Mouse (Mus musculus): ENCODE measurements around the gene Lamb3.

The Lamb3 gene

GRCm38 (mm10) chr1:193344976-193345375 is 137.5 kb downstream of the Lamb3 start:
- no peak for DNase-seq (ENCODE audit: low read depth)

GRCm38 (mm10) chr1:193346908-193347307 is 139.4 kb downstream of the Lamb3 start:
- no peak for DNase-seq (ENCODE audit: low read depth)

- DNase-seq (ENCODE audit: low read depth), result no peak
Measured at GRCm38 (mm10) chr1:193348261-193348962, 140.9 kb downstream of the Lamb3 start.

- no peak for DNase-seq (ENCODE audit: low read depth)
Measured at GRCm38 (mm10) chr1:193349702-193350545, 142.4 kb downstream of the Lamb3 start.

GRCm38 (mm10) chr1:193350546-193350801 is 143.0 kb downstream of the Lamb3 start:
- no peak for DNase-seq (ENCODE audit: low read depth)

- no peak for DNase-seq (ENCODE audit: low read depth)
Measured at GRCm38 (mm10) chr1:193351583-193351982, 144.1 kb downstream of the Lamb3 start.

GRCm38 (mm10) chr1:193359199-193359598 is 151.7 kb downstream of the Lamb3 start:
- no peak for DNase-seq (ENCODE audit: low read depth)

GRCm38 (mm10) chr1:193361181-193361580 is 153.7 kb downstream of the Lamb3 start:
- no peak for DNase-seq (ENCODE audit: low read depth)

- DNase-seq (ENCODE audit: low read depth), result no peak
Measured at GRCm38 (mm10) chr1:193362078-193362477, 154.6 kb downstream of the Lamb3 start.

GRCm38 (mm10) chr1:193363801-193364231 is 156.3 kb downstream of the Lamb3 start:
- no peak for DNase-seq (ENCODE audit: low read depth)

GRCm38 (mm10) chr1:193368055-193368454 is 160.6 kb downstream of the Lamb3 start:
- DNase-seq (ENCODE audit: low read depth), result no peak

- DNase-seq (ENCODE audit: low read depth), result no peak
Measured at GRCm38 (mm10) chr1:193369091-193369490, 161.6 kb downstream of the Lamb3 start.

GRCm38 (mm10) chr1:193370096-193370495 is 162.6 kb downstream of the Lamb3 start, which contains the start of gene Camk1g:
Gene Camk1g, minus strand, starts transcription at chr1:193370298.
- DNase-seq (ENCODE audit: low read depth), result no peak

GRCm38 (mm10) chr1:193373906-193374413 is 166.5 kb downstream of the Lamb3 start:
- no peak for DNase-seq (ENCODE audit: low read depth)

- peak; percentile 19 for DNase-seq (ENCODE audit: low read depth)
Measured at GRCm38 (mm10) chr1:193376478-193377134, 169.1 kb downstream of the Lamb3 start.

- no peak for DNase-seq (ENCODE audit: low read depth)
Measured at GRCm38 (mm10) chr1:193379634-193380033, 172.1 kb downstream of the Lamb3 start.

- DNase-seq (ENCODE audit: low read depth), result no peak
Measured at GRCm38 (mm10) chr1:193380877-193381276, 173.4 kb downstream of the Lamb3 start.

GRCm38 (mm10) chr1:193381597-193382404 is 174.3 kb downstream of the Lamb3 start:
- no peak for DNase-seq (ENCODE audit: low read depth)

- no peak for DNase-seq (ENCODE audit: low read depth)
Measured at GRCm38 (mm10) chr1:193382435-193382834, 174.9 kb downstream of the Lamb3 start.

GRCm38 (mm10) chr1:193382841-193383462 is 175.5 kb downstream of the Lamb3 start:
- peak; percentile 3 for DNase-seq (ENCODE audit: low read depth)

- DNase-seq (ENCODE audit: low read depth), result peak; percentile 7
Measured at GRCm38 (mm10) chr1:193386136-193386535, 178.6 kb downstream of the Lamb3 start.

All from c-Kit-positive CD71-positive TER-119-negative erythroid progenitor cells, embryonic 14.5 days (primary cell).